Comparison of ENCODE assay signal across 14 mouse cellular contexts in the genomic region with DNA sequence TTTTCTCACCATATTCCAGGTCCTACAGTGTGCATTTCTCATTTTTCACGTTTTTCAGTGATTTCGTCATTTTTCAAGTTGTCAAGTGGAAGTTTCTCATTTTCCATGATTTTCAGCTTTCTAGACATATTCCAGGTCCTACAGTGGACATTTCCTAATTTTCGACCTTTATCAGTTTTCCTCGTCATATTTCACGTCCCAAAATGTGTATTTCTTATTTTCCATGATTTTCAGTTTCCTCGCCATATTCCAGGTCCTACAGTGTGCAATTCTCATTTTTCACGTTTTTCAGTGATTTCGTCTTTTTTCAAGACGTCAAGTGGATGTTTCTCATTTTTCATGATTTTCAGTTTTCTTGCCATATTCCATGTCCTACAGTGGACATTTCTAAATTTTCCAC. TPM values are rescaled to one million over a fixed set of nuclear protein-coding genes. Genes with fewer than 3 reads are reported as not detected.
DNase-seq lines count a peak whose midpoint lies in the region; ATAC-seq lines count a peak whose summit lies in the region.
"Not testable (repeated sequence)": the region's sequence is repeated elsewhere in the genome, so short reads cannot be mapped to it uniquely, and the experiment has no call there.
"Had no signal": no experiment of that assay in that cellular context is flagged by ENCODE, and none has a peak within 500 bp of the region (broad histone marks: within the 10 kb centered on the region; RNA-seq: fewer than 3 reads in every experiment).

No protein-coding gene starts in this region.

- not testable (repeated sequence) for H3K4me2 ChIP-seq in forebrain, embryonic 11.5 days (ENCODE audit: low read depth, low read length, severe bottlenecking); hindbrain, embryonic 15.5 days; midbrain, embryonic 14.5 days (ENCODE audit: low read length)

- H3K36me3 ChIP-seq in forebrain, embryonic 11.5 days (ENCODE audit: control insufficient read depth, insufficient read depth, low read length); hindbrain, embryonic 15.5 days; midbrain, embryonic 14.5 days (ENCODE audit: control insufficient read depth, insufficient read depth, low read length); splenic B cell, adult 2 months (ENCODE audit: control insufficient read depth, insufficient read depth, low read length, poor library complexity, severe bottlenecking): not testable (repeated sequence)

- peak; percentile 67 for DNase-seq in 3T3-L1 (ENCODE audit: low read depth, low spot score)
- DNase-seq in R1 (ENCODE audit: low read depth, low spot score) = peak; percentile 76
- peak; percentile 70 for DNase-seq in embryo, embryonic 10.5 days (ENCODE audit: low spot score)
- peak; percentile 51 for DNase-seq in forebrain, embryonic 11.5 days (ENCODE audit: low spot score)
- DNase-seq in liver = peak; percentile 47
- DNase-seq in midbrain, embryonic 14.5 days = peak; percentile 35
- peak; percentile 58 for DNase-seq in splenic B cell, adult 2 months (ENCODE audit: low read depth, low spot score)

- not testable (repeated sequence) for H3K27me3 ChIP-seq in forebrain, embryonic 11.5 days (ENCODE audit: control insufficient read depth, insufficient read depth, low read length); hindbrain, embryonic 15.5 days; midbrain, embryonic 14.5 days (ENCODE audit: control insufficient read depth, insufficient read depth, low read length); splenic B cell, adult 2 months (ENCODE audit: control insufficient read depth, insufficient read depth, low read length, poor library complexity, severe bottlenecking)

- not testable (repeated sequence) for H3K9ac ChIP-seq in forebrain, embryonic 11.5 days (ENCODE audit: low read length); hindbrain, embryonic 15.5 days; midbrain, embryonic 14.5 days (replicated peaks; ENCODE audit: low read length)

- H3K4me3 ChIP-seq in forebrain, embryonic 11.5 days (ENCODE audit: low read depth, low read length); hindbrain, embryonic 15.5 days; midbrain, embryonic 14.5 days (replicated peaks; ENCODE audit: low read depth, low read length): not testable (repeated sequence)

- 72% methylated on average over 9 of the region's 9 CpGs for WGBS in forebrain, embryonic 11.5 days
- 70% methylated on average over 9 of the region's 9 CpGs for WGBS in hindbrain, embryonic 15.5 days
- WGBS in midbrain, embryonic 14.5 days = 76% methylated on average over 9 of the region's 9 CpGs

- ATAC-seq in forebrain, embryonic 11.5 days (replicated peaks; ENCODE audit: low FRiP score); midbrain, embryonic 14.5 days (ENCODE audit: low FRiP score, low TSS enrichment): not testable (repeated sequence)
- peak; percentile 9; the same call in 1 of the 2 replicates for ATAC-seq in hindbrain, embryonic 15.5 days (ENCODE audit: low FRiP score, low read depth)

- H3K4me1 ChIP-seq in forebrain, embryonic 11.5 days (replicated peaks; ENCODE audit: control insufficient read depth, insufficient read depth, low read length); hindbrain, embryonic 15.5 days (replicated peaks); midbrain, embryonic 14.5 days (ENCODE audit: control insufficient read depth, insufficient read depth, low read length): not testable (repeated sequence)

- H3K9me3 ChIP-seq in forebrain, embryonic 11.5 days (ENCODE audit: control insufficient read depth, low read length); hindbrain, embryonic 15.5 days; midbrain, embryonic 14.5 days (ENCODE audit: control insufficient read depth, low read length): not testable (repeated sequence)

- H3K27ac ChIP-seq in forebrain, embryonic 11.5 days (ENCODE audit: low read depth, low read length); hindbrain, embryonic 15.5 days (replicated peaks); midbrain, embryonic 14.5 days (replicated peaks; ENCODE audit: low read depth, low read length): not testable (repeated sequence)

RNA-seq across cellular contexts. Expression of a gene that starts 2.0 kb away (rescaled TPM):
- not detected in 2 replicates for polyA plus RNA-seq in forebrain, embryonic 11.5 days (2014; fragmentation: Nextera tagmentation; extraction: Ambion mirVana)
- polyA plus RNA-seq in hindbrain, embryonic 15.5 days (2015; fragmentation: Nextera tagmentation; extraction: Ambion mirVana) = 0.48 TPM in 1 of 2 replicates, not detected in the other
- 1.2 TPM in 1 of 2 replicates, not detected in the other for polyA plus RNA-seq in midbrain, embryonic 14.5 days (2014; fragmentation: Nextera tagmentation; extraction: Ambion mirVana)
- polyA plus RNA-seq: C2C12; limb, embryonic 12.5 days; thymus, adult 2 months had no signal

RNA-seq across cellular contexts. Expression of a gene that starts 3.9 kb away (rescaled TPM):
- 0.71 and 0.77 TPM in 2 replicates for polyA plus RNA-seq in forebrain, embryonic 11.5 days (2014; fragmentation: Nextera tagmentation; extraction: Ambion mirVana)
- polyA plus RNA-seq in hindbrain, embryonic 15.5 days (2015; fragmentation: Nextera tagmentation; extraction: Ambion mirVana) = 0.96 and 1.2 TPM in 2 replicates
- polyA plus RNA-seq in midbrain, embryonic 14.5 days (2014; fragmentation: Nextera tagmentation; extraction: Ambion mirVana) = 1.5 and 1.8 TPM in 2 replicates
- polyA plus RNA-seq: C2C12; heart, embryonic 12.5 days; limb, embryonic 12.5 days had no signal

RNA-seq across cellular contexts. Expression of a gene that starts 7.2 kb away (rescaled TPM):
- polyA plus RNA-seq in forebrain, embryonic 11.5 days (2014; fragmentation: Nextera tagmentation; extraction: Ambion mirVana) = not detected in 2 replicates
- polyA plus RNA-seq in hindbrain, embryonic 15.5 days (2015; fragmentation: Nextera tagmentation; extraction: Ambion mirVana) = not detected in 2 replicates
- polyA plus RNA-seq in midbrain, embryonic 14.5 days (2014; fragmentation: Nextera tagmentation; extraction: Ambion mirVana) = not detected in 2 replicates
- polyA plus RNA-seq: C2C12; forebrain, embryonic 12.5 days; heart, embryonic 12.5 days; inflammation-experienced regulatory T-cells, adult 6 months; limb, embryonic 12.5 days; thymus, adult 2 months had no signal

RNA-seq across cellular contexts. Expression of a gene that starts 9.5 kb away (rescaled TPM):
- not detected in 2 replicates for polyA plus RNA-seq in forebrain, embryonic 11.5 days (2014; fragmentation: Nextera tagmentation; extraction: Ambion mirVana)
- not detected in 2 replicates for polyA plus RNA-seq in hindbrain, embryonic 15.5 days (2015; fragmentation: Nextera tagmentation; extraction: Ambion mirVana)
- not detected in 2 replicates for polyA plus RNA-seq in midbrain, embryonic 14.5 days (2014; fragmentation: Nextera tagmentation; extraction: Ambion mirVana)
- polyA plus RNA-seq: C2C12; forebrain, embryonic 12.5 days; heart, embryonic 12.5 days; inflammation-experienced regulatory T-cells, adult 6 months; limb, embryonic 12.5 days; thymus, adult 2 months had no signal

RNA-seq across cellular contexts. Expression of a gene that starts 10.0 kb away (rescaled TPM):
- polyA plus RNA-seq in forebrain, embryonic 11.5 days (2014; fragmentation: Nextera tagmentation; extraction: Ambion mirVana) = not detected in 2 replicates
- polyA plus RNA-seq in hindbrain, embryonic 15.5 days (2015; fragmentation: Nextera tagmentation; extraction: Ambion mirVana) = 0.31 TPM in 1 of 2 replicates, not detected in the other
- polyA plus RNA-seq in midbrain, embryonic 14.5 days (2014; fragmentation: Nextera tagmentation; extraction: Ambion mirVana) = 0.50 and 0.59 TPM in 2 replicates
- polyA plus RNA-seq: C2C12; forebrain, embryonic 12.5 days; thymus, adult 2 months had no signal
